Mouse (Mus musculus) thymus, postnatal 10 days (tissue): Measurements from ENCODE around the gene Olfr531.

Experiments used
- DNase-seq, 2 experiments: peaks; one replicate each; pipeline ENCODE4 v3.0.0; 2021; ENCODE audit warnings: low spot score in 2 of 2

Gene Olfr531

DNA sequence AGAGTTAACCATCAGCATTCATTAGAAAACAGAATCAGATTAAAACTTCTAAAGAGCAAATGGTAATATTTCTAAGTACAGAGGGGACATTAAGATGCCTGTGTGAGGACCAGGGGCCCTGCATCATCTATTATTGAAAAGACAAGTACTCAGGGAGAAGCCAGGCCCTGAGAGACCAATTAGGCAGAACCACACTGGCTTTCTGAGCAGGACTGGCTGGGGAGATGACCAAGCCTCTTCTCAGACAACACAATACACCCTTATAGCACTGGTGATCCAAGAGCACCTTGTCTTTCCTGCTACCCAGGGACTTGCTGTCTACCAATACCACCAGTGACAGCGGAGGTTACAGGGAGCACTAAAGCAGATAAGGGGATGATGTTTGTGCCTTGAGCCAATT is at the start of gene Olfr531:
Olfr531 (minus strand) TSS at position 101 of the 400 bp plus-strand sequence.
- DNase-seq = no peak

DNA sequence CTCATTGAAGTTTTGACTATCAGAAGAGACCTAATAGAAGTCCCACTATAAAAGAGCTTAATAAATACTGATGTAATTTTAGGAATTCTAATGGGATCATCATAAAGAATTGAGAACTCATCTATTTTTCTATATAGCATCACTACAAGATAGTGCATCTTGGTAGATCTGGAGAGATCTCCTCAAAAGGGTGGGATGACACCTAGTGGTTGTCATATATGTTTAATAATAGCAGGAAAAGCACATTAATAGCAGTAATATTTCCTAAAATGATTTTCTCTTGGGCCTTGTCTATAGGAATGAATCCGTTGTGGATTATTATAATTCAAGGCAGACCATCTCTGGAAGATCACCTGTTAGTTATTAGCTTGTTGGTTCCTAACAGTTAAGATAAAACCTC is 40.4 kb upstream of the Olfr531 start:
- DNase-seq = no peak

DNA sequence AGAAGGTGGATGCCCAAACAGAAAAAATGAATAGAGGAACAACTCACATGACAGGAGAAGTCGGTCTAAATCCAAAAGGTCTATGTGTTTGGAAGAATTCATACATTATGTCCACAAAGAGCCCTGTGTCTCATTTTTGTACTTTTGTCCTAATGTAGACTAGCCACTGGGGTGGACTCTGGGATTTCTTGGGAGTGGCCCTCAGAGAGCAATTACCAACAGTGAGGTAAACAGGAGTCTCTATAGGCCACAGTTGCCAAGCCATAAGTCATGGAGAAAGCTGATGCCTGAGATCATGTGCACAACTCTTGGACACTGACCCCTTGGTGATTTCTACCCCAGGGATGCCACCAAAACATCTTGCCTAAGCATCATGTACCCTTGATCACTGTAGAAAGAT is 18.8 kb upstream of the Olfr531 start, which contains the start of gene Olfr532:
Olfr532 (minus strand) TSS at position 101 of the 400 bp plus-strand sequence.
- DNase-seq = no peak

DNA sequence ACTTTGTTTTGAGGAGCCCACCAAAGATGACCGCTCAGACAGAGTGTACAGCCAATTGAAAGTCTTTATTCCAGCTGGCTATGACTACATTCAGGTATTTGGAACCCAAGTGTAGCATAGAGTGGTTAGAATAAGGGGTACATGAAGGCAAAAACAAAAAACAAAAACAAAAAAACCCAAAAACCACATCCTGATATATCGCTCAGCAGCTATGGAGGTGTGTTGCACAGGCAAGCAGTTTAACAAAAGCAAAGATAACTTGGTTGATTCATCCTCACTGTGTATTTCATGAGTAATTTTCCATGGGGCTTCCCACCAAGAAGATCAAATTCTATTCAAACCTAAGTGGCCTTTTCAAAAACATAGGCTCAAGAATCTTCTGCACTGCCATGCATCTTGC is 25.8 kb downstream of the Olfr531 start:
- DNase-seq = no peak

DNA sequence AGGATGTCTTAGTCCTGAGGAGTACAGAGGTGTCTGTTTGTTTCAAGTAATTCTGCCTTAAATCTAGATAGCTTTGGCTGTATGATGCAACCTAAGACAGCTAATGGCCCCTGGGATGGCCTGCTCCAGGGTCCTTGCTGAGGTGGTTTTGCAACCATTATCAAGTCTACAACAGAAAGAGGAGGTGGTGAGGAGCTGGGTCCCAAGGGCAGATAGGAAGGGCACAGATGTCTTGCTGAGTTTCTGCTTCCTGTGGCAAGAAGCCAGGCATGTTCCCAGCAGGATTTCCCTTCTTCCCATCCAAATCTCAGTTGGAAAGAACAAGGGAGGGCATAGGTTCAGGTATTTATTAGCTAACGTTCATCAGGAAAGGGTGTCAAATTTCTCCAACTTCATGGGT is 26.5 kb downstream of the Olfr531 start, which contains the start of gene Olfr530:
Olfr530 (minus strand) TSS at position 101 of the 400 bp plus-strand sequence.
- DNase-seq = no peak

DNA sequence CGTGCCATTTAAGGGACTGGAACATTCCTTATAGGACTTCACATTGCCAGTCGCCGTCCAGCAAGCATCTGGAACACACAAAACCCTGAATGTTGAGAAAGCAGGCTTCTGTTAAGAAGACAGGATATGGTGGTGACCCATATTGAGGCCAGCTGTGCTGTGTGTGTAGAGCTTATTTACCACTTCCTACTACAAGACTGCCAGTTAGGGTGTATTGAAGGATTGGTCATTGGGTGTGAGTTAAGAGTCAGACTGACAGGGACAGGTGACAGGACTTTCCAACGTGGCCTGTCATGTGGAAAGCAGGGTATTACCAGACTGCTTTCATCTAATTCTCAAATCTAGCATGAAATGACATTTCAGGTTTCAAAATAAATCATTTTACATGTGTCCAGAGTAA is 28.4 kb downstream of the Olfr531 start:
- peak; percentile 14 to 25 for DNase-seq

DNA sequence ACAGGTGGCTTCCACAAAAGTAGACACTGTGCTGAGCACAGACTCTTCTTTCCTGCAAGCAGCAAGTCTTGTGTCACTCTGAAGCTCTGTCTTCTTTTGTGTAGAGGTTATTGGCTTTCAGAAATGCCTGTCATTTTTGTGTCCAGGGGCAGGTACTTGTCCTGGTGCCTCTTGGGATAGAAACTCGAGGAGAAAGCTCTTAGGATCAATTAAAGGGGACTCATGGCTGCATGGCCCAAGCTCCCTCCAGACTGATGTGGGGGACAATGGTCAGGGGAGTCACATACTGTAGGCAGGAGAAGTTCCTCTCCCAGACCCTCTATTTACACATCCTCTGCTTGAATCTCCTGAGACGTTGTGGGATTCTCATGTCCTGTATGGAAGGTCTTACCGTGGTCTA is 41.1 kb downstream of the Olfr531 start, which contains the start of gene Olfr60:
Olfr60 (minus strand) TSS at position 101 of the 400 bp plus-strand sequence.
- DNase-seq = no peak
